Mouse (Mus musculus) kidney, postnatal 4 days (tissue): Measurements from ENCODE around the gene Etv6.

ENCODE experiments used
- DNase-seq, 2 experiments: peaks; one replicate each; pipeline ENCODE4 v3.0.0; 2021; ENCODE audit warnings: mixed read lengths in 2 of 2

Gene Etv6

GRCm38 (mm10) chr6:134218441-134218840 lies 182.9 kb downstream of the Etv6 start:
- DNase-seq: no peak

- DNase-seq: peak; percentile 60 to 63
Measured at GRCm38 (mm10) chr6:134219358-134219757, 183.9 kb downstream of the Etv6 start.

DNA sequence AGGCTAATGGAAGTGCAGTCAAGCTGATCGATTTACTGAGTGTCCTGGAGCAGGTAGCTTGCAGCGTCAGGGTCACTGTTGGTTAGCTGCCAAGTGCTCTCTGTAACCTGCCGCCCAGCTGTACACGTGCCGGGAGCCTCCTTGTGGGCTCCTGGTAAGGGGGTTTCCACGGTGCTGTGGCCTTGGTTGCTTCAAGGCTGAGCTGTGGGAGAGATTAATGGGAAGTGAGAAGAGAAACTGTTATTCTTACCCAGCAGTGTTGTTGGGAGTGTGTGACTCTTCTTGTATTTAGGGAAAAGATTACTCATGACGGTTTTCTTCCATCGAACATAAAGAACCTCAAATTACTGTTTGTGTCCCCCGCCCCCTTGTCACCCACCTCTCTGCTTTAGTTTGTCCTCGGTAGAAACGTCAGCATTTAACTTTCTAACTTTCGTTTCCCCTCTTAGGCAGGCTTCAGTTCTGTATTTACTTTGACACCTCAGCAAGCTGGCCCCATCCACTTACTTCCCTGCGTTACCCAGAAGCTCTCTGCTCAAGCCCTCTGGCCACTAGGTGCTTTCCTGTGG lies 184.8 kb downstream of the Etv6 start:
- peak; percentile 45 to 66 for DNase-seq

- DNase-seq: no peak
Measured at GRCm38 (mm10) chr6:134222248-134222929, 186.9 kb downstream of the Etv6 start.

DNA sequence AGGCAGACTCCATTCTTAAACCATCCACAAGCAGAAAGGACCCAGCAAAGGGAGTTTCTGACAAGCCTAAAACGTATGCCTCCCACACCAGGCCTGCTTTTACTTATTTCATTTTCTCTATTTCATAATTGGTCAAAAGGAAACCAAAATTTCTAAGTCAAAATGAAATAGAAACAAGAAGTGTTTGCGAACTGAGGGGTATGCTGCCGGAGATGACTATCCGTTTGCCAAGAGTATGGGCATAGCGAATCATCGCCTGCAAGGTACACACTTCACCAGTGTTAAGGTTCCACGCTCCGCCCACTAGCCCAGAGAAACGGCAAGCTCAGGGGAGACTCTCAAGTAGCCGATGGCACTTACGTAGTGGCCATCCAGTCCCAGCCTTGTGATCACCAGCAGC lies 190.1 kb downstream of the Etv6 start:
- no peak for DNase-seq

DNA sequence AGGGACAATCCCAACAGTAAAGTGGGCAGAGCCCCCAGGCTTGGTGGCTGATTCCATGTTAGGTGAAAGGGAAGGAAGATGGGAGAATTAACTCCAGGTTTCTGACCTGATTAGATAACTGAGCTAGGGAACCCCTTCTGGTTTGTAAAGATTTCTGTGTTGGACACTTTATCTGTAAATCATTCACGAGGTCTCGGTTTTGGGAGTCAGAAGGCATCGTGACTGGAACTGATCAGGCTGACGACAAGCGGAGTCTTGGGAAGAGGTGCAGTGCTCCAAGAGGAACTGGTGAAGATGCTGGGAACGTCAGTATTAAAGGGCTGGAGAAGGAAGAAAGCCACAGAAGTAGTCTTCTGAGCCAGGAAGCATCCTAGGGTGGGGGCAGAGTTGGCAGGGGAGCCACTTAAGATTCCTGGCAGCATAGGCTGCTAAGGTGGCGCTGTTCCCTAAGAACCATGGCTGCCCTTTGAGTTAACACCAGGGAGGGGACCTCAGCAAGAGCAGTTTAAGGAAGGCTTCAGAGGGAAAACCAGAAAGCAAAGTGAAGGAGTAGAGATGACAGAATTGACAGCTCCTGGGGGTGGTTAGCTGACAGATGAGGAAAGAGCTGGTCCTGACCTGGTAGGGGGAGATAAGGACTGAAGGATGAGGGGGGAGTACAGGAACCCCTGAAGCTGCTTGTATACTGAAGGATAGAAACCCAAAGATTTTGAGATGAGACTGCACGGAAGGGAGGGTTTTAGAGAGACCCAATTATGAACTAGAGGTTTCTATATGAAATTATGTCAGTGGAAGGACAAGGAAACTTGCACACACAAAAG lies 191.1 kb downstream of the Etv6 start:
- DNase-seq: no peak

DNA sequence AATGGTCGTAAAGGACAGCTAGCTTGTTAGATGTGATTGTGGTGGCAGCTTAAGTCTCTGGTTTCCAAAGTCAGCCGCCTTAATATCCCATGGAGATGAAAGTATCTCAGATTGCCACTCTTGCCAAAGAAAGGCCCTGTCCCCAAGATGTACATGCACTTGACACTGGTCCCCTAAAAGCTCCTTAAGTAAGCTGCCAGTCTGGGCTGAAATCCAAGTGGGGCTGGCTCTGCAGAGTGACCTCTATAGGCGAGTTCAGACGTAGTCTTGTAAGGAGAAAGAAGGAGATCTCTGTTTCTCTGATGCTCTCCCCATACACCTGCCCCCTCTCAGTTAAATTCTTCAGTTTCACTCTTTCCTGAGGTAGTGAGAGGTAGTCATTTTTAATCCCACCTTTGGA lies 200.8 kb downstream of the Etv6 start:
- no peak for DNase-seq

- no peak for DNase-seq
Measured at GRCm38 (mm10) chr6:134238455-134238854, 203.0 kb downstream of the Etv6 start.

GRCm38 (mm10) chr6:134240988-134241387 lies 205.5 kb downstream of the Etv6 start:
- DNase-seq: no peak

GRCm38 (mm10) chr6:134243119-134243518 lies 207.6 kb downstream of the Etv6 start:
- DNase-seq: peak; percentile 24 to 49

- peak in 1 of 2 experiments; percentile 19 for DNase-seq
Measured at GRCm38 (mm10) chr6:134243546-134243945, 208.0 kb downstream of the Etv6 start.

- no peak for DNase-seq
Measured at GRCm38 (mm10) chr6:134244071-134244470, 208.6 kb downstream of the Etv6 start.

DNA sequence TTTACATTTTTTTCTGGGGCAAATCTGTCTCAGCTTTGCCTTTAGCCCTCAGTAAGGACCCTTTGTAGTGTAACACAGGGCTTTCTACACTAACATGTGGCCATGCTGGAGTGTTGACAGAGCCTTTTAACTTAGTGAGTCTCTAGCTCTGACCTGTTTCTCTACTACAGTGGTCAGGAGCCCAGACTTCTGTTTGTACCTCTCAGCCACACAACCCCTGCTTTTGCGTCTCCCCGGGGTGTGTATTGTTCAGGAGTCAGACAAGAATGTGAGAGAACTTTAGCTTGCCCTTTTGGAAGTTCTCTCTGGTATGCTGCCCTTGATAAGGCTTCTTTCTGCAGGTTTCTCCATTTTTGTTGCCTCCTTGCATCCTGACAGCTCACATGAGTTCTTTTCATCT lies 210.6 kb downstream of the Etv6 start:
- DNase-seq: no peak

DNA sequence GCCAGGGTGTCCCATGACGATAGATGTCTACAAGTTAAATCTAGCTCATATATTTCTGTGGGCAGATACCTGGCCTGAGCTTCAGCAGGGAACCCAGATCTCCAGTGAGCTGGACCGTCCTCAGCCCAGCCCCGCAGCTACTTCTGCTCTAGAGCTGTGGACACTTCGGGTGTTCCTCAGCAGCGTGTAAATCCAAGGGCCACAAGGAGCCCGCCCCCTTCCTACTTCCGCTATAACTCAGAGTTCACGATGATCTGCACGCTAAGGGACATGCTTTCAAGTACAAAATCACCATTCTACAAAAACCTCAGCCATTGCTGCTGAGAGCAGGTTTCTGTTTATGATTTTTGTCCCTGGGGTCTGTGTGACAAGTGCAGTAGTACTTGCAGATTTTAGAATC lies 211.8 kb downstream of the Etv6 start:
- no peak for DNase-seq

- DNase-seq: peak; percentile 25 to 47
Measured at GRCm38 (mm10) chr6:134248720-134249119, 213.2 kb downstream of the Etv6 start.

DNA sequence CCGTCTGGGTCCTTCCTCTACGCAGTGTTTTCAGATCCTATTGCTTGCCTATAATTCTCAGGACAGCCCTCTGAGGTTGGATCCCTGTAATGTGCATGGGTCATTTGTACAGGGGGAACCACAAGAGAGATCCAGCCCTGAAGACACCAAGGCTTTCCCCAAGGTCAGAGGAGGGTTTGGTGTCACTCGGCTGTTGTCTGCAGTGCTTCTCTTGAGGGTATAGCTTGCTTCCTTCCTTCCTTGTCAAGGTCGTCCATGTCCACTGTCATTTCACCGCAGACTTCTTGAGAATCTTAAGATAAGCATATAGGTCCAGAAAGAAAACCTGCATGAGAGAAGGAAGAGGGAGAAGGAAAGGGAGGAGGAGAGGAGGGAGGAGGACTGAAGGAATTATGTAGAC lies 215.3 kb downstream of the Etv6 start:
- no peak for DNase-seq

GRCm38 (mm10) chr6:134251364-134251763 lies 215.9 kb downstream of the Etv6 start:
- no peak for DNase-seq

- DNase-seq: no peak
Measured at GRCm38 (mm10) chr6:134252081-134252755, 216.7 kb downstream of the Etv6 start.

- DNase-seq: no peak
Measured at GRCm38 (mm10) chr6:134256369-134256768, 220.9 kb downstream of the Etv6 start.

GRCm38 (mm10) chr6:134259913-134260312 lies 224.4 kb downstream of the Etv6 start:
- DNase-seq: no peak

- peak in 1 of 2 experiments; percentile 28 for DNase-seq
Measured at GRCm38 (mm10) chr6:134261904-134262303, 226.4 kb downstream of the Etv6 start.

- DNase-seq: no peak
Measured at GRCm38 (mm10) chr6:134262383-134262782, 226.9 kb downstream of the Etv6 start.

DNA sequence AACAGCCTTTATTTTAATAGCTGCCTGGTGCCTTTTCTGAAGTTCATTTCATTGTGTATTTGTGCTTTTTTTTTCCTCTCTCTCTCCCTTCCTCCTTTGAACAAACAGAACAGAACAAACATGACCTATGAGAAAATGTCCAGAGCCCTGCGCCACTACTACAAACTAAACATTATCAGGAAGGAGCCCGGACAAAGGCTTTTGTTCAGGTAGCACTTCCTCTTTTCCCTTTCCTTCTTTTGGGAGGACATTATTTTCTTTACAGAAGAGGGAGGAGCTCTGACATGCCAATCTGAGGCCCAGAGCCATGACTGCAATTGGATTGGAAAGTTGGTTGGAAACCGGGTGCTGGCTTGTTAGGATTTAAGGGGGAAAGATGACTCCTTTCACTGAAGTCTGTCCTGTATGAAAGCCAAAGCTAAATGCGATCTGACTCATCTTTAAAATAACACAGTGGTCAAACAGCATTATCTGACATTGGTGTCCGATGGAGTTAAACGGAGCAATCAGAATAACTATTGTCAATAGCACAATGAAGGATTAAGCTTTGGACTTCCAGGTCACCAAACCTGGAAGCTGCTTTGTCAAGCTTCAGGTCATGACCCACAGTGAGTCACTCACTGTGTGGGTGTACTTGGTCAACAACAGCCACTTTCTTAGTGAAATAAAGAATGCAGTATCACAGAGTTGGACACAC lies 227.6 kb downstream of the Etv6 start:
- DNase-seq: no peak
